Mouse (Mus musculus) frontal cortex, postnatal 25 days (tissue): ENCODE measurements around the gene Bbox1.

Experiments used
- DNase-seq, 2 experiments: peaks; one replicate each; pipeline ENCODE4 v3.0.0; 2022; ENCODE audit warnings: low spot score in 2 of 2

Bbox1 gene

DNA sequence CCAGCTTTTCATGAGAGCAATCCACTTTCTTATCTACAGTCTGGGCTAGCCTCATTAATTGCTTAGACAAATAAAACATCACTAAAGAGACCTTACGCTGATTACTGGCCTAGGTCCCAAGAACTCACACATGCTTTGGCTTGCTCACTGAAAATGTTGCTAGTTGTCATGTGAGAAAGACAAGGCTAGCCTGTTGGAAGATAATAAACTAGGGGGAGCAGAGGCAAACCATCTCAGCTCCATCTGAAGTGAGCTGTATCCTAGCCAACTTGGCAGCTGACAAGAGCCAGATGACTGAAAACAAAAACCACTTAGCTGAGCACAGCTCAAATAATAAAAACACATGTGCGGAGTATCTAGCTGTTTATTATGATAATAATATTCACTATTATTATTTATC, 40.2 kb downstream of the Bbox1 start:
- DNase-seq, result no peak

DNA sequence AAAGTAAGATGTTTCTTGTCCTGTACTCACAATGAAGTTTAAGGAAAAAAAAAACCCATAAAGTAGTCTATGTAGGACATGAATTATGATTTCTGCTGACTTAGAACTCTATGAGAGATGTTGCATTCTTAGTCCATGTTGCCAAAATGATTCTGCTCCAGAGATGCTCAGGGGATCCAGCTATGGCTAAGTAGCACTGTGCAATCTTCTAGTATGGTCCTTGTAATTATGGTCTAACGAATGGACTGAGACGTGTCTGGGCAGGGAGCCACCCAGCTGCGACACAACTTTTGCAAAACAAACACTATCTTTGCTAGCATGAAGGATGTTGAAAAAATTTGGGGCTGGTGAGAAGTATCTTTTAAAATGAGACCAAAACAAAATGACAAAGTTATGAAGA, 45.1 kb downstream of the Bbox1 start:
- no peak for DNase-seq

DNA sequence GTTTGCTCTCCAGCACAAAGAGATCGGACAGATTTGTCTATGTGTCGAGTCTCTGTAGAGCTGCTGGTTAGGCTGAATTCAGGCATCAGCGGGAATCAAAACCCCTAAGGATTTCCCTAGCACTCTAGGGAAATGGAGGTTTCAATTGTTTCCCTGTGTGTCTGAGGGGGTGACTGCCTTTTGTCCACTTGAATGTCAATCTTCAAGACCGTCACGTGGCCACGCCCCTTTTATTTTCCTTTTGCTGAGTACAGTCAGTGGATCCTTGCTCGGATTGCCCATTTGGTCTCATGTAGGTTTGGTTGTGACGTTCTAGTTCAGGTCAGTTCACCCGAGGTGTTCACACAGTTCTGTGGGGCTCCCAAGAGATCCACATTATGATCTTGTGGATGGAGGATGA, 82.1 kb downstream of the Bbox1 start:
- no peak for DNase-seq

DNA sequence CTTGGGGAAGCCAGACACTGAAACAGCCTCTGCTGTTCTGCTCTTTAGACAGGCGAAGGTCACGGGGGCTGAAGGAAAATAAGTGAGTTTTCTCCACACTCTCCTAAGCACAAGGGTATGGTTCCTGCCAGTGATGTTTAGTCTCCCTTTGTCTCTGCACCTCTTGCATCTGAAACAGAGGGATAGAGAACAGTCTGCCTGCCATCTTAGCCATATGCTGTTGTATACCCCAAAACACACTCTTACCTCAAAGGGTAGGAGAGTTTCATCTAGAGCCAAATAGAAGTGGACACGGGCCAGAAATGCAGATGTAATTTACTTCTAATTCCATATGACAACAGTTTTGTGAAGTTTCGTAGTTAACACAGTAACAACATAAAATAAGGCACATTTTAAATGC, 83.6 kb downstream of the Bbox1 start:
- no peak for DNase-seq

DNA sequence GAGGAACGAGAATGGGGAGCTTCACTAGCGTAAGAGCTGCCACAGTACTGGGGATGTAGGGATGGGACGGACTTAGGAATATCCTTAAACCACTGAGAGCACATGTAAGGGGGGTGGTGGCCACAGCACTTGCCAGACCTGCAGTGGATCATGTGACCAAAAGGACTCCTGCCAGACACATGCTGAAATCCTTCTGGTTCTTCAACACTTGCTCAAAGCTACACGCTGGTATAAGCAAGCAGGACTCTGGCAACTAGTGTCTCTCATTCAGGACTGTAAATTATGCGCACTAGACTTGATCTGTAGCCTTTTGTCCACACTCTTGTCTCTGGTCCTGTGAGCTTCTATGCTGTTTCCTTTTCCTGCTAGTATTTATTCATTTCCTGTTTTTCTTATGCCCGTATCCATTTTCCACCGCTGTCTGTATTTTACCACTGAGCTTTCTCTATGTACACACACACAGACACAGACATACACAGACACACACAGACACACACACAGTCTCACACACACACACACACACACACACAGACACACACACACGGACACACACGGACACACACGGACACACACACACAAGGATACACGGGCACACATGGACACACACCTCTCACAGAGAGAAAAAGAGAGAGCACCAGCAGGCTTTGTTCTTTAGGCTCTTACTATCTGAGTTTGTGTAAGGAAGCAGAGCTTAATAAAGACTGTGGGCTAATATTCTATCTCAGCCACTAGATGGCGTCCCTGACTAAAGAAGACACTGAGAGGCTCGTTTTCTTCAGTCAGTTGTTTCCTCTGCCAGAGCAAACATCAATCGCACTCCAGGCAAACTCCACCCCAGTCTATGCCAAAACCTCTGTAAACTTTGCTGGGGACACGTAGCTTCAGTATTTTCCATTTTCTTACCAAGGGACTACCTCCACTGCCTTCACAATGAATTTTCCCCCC, 84.9 kb downstream of the Bbox1 start:
- DNase-seq, result peak in 1 of 2 experiments; percentile 36

DNA sequence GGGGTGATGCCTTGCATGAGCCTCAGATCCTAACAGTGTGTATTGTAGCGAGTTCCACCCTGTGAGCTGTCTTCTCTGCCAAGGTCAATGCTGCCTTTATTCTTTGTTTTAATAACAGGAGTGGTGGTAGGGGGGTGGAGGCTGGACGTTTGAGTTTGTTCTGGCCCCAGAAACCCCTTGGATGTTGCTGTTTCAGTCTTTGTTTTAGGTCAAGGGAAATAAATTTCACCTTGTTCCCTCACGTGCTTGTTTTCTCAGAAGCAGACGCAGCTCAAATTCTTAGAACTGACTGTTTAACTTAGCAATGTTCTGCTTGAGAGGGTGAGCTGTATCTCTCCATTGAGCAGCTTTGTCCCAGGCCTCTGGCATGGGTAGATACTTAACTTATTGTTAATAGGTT, 87.9 kb downstream of the Bbox1 start:
- no peak for DNase-seq

DNA sequence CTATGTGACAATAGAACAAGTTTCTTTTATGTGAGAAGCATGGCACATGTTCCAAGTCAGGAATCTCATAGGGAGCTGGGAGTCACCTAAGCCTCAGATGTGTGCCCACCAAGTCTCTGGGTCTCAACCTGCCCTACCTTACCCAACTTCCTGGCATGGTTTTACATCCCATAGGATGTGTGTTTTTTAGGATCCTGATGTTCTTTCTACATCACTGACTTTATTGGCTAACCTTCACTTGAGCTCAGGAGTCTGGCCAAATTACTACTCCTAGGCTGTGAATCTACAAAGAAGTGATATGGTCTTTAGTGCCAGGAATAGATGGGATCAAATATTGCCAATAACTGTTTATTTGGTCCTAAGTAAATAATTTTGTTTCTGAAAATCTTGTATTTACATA, 88.4 kb downstream of the Bbox1 start:
- no peak for DNase-seq

DNA sequence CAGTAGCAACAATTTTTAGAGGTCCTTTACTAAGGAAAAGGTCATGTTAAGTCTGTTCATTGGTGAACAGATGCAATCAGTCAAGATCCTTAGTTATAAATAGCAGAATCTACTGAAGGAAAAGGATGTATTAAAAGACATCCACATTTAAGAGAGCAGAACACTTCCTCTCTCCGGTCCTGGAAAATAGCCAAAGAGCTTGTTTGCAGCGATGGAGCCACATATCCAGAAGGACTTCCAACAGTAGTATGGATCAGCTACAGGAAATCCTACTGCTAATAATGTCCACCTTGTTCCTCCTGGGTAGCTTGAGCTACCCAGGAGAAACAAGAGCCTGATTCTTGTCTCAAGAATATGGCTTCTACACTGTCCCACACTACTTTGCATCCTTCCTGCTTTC, 91.6 kb downstream of the Bbox1 start:
- DNase-seq, result no peak

DNA sequence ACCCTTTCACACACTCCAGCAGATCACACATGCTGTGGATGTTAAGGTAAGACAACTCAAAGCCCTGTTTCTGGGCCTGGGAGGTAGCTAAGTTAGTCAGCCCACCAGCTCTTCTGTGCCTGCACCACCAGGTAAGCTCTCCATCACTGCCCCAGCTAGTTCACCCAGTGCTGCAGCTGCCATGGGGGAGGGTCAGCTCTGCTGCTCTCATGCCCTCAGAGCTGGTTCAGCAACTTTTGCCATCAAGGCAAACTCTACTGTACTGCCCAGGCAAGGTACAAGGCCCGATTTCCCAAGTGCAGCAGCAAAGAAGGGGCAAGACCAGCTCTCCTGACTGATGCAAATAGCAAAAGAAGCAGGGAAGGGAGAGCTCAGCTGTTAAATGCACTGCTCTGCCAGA, 93.9 kb downstream of the Bbox1 start:
- no peak for DNase-seq

DNA sequence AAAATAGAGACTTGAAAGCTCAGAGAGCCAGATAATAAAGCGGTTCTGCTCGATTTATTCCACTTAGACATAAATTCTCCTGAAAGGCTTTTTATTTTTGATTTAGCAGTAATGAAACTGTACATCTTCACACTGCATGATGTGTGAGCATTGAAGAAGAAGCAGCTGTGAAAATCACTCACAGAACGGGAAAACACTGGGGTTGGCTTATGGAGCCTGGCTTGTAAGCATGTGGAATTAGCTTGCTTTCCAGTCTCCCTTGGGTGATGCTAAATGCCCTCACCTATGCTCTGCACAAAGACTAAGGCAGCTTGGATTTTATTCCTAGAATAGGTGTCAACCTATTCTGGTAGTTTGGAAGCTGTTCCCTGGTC, 98.7 kb downstream of the Bbox1 start:
- no peak for DNase-seq

DNA sequence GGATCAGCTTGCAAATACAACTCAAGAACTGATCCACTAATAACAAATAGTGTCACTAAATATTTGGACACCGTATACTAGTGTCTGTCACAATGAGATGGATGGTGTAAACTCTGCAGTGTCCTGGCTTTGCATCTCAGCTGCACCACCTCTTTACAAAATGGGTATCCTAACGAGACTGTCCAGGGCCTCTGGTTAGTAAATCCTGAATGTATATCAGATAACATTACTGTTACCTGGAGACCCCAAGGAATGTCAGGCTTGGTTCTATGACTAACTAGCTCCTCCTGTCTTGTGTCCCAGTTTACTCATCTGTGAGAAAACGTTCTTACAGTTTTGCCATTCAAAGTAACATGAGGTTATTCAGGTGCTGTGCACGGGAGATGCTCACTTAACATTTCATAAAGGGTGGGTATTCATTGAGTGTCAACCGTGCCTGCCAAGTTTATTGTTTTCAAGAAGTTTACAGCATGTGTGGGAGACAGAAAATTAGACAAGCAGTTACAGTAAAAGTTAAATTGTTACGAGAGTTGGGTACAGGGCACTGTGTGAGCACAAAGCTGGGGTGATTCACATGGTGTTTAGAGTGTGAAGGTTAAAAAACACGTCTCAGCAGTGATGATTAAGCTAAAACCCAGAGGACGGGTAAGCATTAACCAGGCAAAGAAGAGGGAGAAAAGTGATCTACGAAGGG, 99.2 kb downstream of the Bbox1 start:
- no peak for DNase-seq

DNA sequence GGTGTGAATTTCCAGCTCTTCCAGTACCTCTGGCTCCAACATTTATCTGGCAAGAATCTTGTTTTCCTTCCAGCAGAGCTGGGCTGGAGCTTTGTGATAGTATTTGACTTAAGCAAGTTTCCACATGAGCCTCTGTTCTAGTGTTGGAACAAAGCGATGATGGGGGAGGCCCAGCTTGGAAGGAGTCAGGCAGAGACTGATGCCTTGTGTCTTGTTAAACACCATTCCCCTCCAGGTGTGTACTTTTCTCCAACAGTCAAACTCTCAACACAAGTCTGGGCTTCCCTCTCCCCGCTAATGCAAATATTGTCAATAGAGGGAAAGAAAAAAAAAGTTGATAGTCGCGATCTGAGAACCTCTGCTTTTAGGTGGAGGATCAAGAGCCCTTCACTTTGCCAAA, 100.1 kb downstream of the Bbox1 start:
- no peak for DNase-seq
